Mouse (Mus musculus) urinary bladder, postnatal 36 days (tissue): ENCODE measurements around the gene Macrod1.
"Not testable (repeated sequence)": the region's sequence is repeated elsewhere in the genome, so short reads cannot be mapped to it uniquely, and the experiment has no call there.

Experiments used
- DNase-seq, 2 experiments: peaks; one replicate each; pipeline ENCODE4 v3.0.0; 2022; ENCODE audit warnings: low spot score in 2 of 2, mixed read lengths in 1 of 2

The Macrod1 gene

GRCm38 (mm10) chr19:7057126-7057721 is 614 bp downstream of the Macrod1 start:
- DNase-seq, result peak in 1 of 2 experiments; percentile 66

GRCm38 (mm10) chr19:7057722-7058207 is 1.2 kb downstream of the Macrod1 start:
- peak; percentile 78 to 88 for DNase-seq

- no peak for DNase-seq
Measured at GRCm38 (mm10) chr19:7058541-7058940, 1.9 kb downstream of the Macrod1 start.

- DNase-seq, result no peak
Measured at GRCm38 (mm10) chr19:7062110-7062509, 5.5 kb downstream of the Macrod1 start.

- no peak for DNase-seq
Measured at GRCm38 (mm10) chr19:7062916-7063315, 6.3 kb downstream of the Macrod1 start.

GRCm38 (mm10) chr19:7064571-7064970 is 8.0 kb downstream of the Macrod1 start:
- DNase-seq, result peak; percentile 76 to 82

GRCm38 (mm10) chr19:7066034-7066827 is 9.6 kb downstream of the Macrod1 start:
- no peak for DNase-seq

GRCm38 (mm10) chr19:7066828-7067342 is 10.3 kb downstream of the Macrod1 start:
- no peak for DNase-seq

GRCm38 (mm10) chr19:7067344-7068050 is 10.9 kb downstream of the Macrod1 start:
- no peak for DNase-seq

GRCm38 (mm10) chr19:7068136-7068535 is 11.5 kb downstream of the Macrod1 start:
- DNase-seq, result peak; percentile 78 to 80

GRCm38 (mm10) chr19:7068661-7069531 is 12.3 kb downstream of the Macrod1 start:
- DNase-seq, result no peak

GRCm38 (mm10) chr19:7069781-7070763 is 13.5 kb downstream of the Macrod1 start:
- no peak for DNase-seq

GRCm38 (mm10) chr19:7070775-7071174 is 14.2 kb downstream of the Macrod1 start:
- DNase-seq, result no peak

GRCm38 (mm10) chr19:7072221-7072620 is 15.6 kb downstream of the Macrod1 start:
- no peak for DNase-seq

GRCm38 (mm10) chr19:7073997-7074781 is 17.6 kb downstream of the Macrod1 start:
- DNase-seq, result no peak

GRCm38 (mm10) chr19:7075336-7075735 is 18.7 kb downstream of the Macrod1 start:
- not testable (repeated sequence) for DNase-seq

GRCm38 (mm10) chr19:7077666-7078065 is 21.1 kb downstream of the Macrod1 start:
- DNase-seq, result no peak

- DNase-seq, result no peak
Measured at GRCm38 (mm10) chr19:7078271-7078670, 21.7 kb downstream of the Macrod1 start.
